Mouse (Mus musculus) liver, embryonic 15.5 days (tissue): ENCODE measurements around the gene Spred2. TPM values are rescaled to one million over a fixed set of nuclear protein-coding genes. Genes with fewer than 3 reads are reported as not detected.

ENCODE experiments used
- ATAC-seq: fragments of 200-750 bp; cut with Nextera tagmentation; 2 replicates; pipeline ENCODE4 v1.8.0; 2017; ENCODE audit warnings: moderate number of reproducible peaks, mild to moderate bottlenecking, moderate library complexity; ENCODE audit not compliant: insufficient read depth
- H3K27ac ChIP-seq: fragments of 300-500 bp; sonication (generic); replicated peaks from 2 replicates; pipeline ENCODE4 v1.5.1; 2015; ENCODE audit warnings: mild to moderate bottlenecking, inconsistent platforms
- H3K27me3 ChIP-seq: fragments of 300-500 bp; sonication (generic); 2 replicates; pipeline ENCODE4 v1.6.1; 2015; ENCODE audit warnings: mild to moderate bottlenecking, inconsistent platforms
- H3K36me3 ChIP-seq: fragments of 300-500 bp; sonication (generic); replicated peaks from 2 replicates; pipeline ENCODE4 v1.6.1; 2015; ENCODE audit warnings: moderate library complexity, mild to moderate bottlenecking, inconsistent platforms
- H3K4me1 ChIP-seq: fragments of 300-500 bp; sonication (generic); replicated peaks from 2 replicates; pipeline ENCODE4 v1.6.1; 2015; ENCODE audit warnings: inconsistent platforms
- H3K4me2 ChIP-seq: fragments of 300-500 bp; sonication (generic); 2 replicates; pipeline ENCODE4 v1.6.1; 2015; ENCODE audit warnings: moderate library complexity, mild to moderate bottlenecking, inconsistent platforms
- H3K4me3 ChIP-seq: fragments of 300-500 bp; sonication (generic); replicated peaks from 2 replicates; pipeline ENCODE4 v1.5.1; 2015; ENCODE audit warnings: mild to moderate bottlenecking, inconsistent platforms
- H3K9ac ChIP-seq: fragments of 300-500 bp; sonication (generic); 2 replicates; pipeline ENCODE4 v1.6.1; 2015; ENCODE audit warnings: moderate library complexity, mild to moderate bottlenecking, inconsistent platforms
- H3K9me3 ChIP-seq: fragments of 300-500 bp; sonication (generic); replicated peaks from 2 replicates; pipeline ENCODE4 v1.6.1; 2016; ENCODE audit warnings: inconsistent platforms
- WGBS: fragments of 180-500 bp; shearing (Covaris S2); methylation state at CpG from one replicate; pipeline ENCODE4 v1.1.7; 2015; ENCODE audit warnings: mixed read lengths; ENCODE audit not compliant: insufficient replicate concordance; 5-methylcytosine and 5-hydroxymethylcytosine counted together
- polyA plus RNA-seq: library from polyadenylated mRNA; unstranded; fragments of >200 nt; fragmentation: Nextera tagmentation; extraction: Ambion mirVana; gene quantifications from 2 replicates; pipeline ENCODE4 v1.2.1, GENCODE M21; 2015

The Spred2 gene
- polyA plus RNA-seq, 1 experiment from 2014 or later, result 1.5 TPM

DNA sequence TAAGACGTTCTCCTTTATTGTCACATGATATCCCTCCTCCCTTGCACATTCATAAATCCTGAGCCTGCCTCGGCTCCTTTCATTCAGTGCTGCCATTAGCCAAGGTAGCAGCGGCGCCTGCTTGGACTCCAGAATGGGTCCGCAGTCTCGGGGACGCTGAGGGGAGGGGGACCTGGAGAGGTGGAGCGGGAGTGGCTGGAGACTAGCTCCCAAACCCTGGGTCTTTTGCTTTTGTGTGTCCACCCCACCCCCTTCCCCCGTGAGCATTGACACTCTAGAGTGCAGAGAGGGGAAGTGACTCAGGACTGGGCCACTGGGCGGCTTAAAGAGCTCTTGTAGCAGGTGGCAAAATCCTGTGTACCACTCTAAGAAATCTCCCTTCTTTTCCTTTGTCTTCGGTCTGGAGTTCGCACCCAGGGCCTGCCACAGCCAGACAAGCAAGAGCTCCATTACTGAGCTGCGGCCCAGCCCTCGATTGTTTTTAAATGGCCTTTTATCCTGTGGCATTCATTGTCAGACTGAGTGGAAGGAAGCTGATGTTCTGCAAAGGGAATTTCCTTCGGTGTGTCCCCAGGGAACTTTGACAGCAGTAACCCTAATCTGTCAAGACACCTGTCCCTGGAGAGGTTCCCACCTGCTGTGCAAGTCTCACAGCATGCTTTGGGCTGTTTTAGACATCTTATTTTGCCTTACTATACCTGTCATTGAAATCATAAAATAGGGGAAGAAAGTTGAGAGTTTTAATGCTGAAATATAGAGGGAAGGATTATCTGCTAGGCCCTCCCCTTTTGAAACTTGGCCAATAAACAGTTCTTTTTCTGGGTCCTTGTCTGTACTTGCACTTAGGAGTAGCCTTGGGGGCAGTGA, 2.0 kb downstream of the Spred2 start:
- peak overlapping the region; percentile 81 for H3K4me3 ChIP-seq
- peak overlapping the region; percentile 77 for H3K9ac ChIP-seq
- H3K36me3 ChIP-seq, result no peaks in the 10 kb centered on the region
- no peaks in the 10 kb centered on the region for H3K27me3 ChIP-seq
- H3K4me2 ChIP-seq, result peak overlapping the region; percentile 92
- H3K9me3 ChIP-seq, result no peaks in the 10 kb centered on the region
- ATAC-seq, result no peak
- under 1% methylated on average over 15 of the region's 15 CpGs for WGBS
- peak overlapping the region; percentile 90; the same call in 1 of the 2 replicates for H3K27ac ChIP-seq
- H3K4me1 ChIP-seq, result peaks cover 56% of the 10 kb centered on the region

GRCm38 (mm10) chr11:19926843-19927120, 2.6 kb downstream of the Spred2 start:
- no peak overlapping the region for H3K4me3 ChIP-seq
- H3K4me2 ChIP-seq, result peak overlapping the region; percentile 92; the same call in 1 of the 2 replicates
- H3K4me1 ChIP-seq, result peaks cover 56% of the 10 kb centered on the region
- H3K36me3 ChIP-seq, result 0 out of 2 replicates have a peak, but pooled peaks cover 3% of the 10 kb centered on the region
- WGBS, result 55% methylated on average over 2 of the region's 2 CpGs
- no peaks in the 10 kb centered on the region for H3K27me3 ChIP-seq
- no peak overlapping the region for H3K27ac ChIP-seq
- ATAC-seq, result no peak
- H3K9me3 ChIP-seq, result no peaks in the 10 kb centered on the region
- no peak overlapping the region for H3K9ac ChIP-seq

DNA sequence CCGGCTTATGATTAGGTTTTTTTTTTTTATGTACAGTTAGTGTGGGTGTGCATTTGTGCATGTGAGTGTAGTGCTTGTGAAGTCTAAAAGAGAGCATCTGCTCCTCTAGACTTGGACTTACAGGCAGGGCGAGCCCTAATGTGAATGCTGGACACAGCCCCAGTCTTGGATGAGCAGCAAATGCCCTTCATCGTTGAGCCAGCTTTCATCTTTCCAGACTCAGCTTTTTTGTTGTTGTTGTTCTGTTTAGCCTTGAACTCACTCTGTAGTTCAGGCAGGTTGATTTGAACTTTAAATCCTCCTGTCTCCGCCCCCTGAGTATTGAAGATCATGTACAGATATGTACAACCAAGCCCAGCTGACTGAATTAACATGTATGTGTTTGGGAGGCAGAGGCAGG, 4.5 kb downstream of the Spred2 start:
- WGBS, result 70% methylated on average over 4 of the region's 4 CpGs
- Histone ChIP-seq H3K36me3 (0 out of 2 replicates have a peak, but pooled peaks cover 7% of the 10 kb centered on the region), H3K27me3 (no peaks in the 10 kb centered on the region), H3K9me3 (no peaks in the 10 kb centered on the region), H3K4me1 (peaks cover 53% of the 10 kb centered on the region), H3K4me3 (no peak overlapping the region), H3K27ac (no peak overlapping the region), H3K4me2 (no peak overlapping the region), H3K9ac (no peak overlapping the region)
- no peak for ATAC-seq

GRCm38 (mm10) chr11:19929087-19929865, 5.1 kb downstream of the Spred2 start:
- 54% methylated on average over 11 of the region's 11 CpGs for WGBS
- ATAC-seq, result no peak
- Histone ChIP-seq H3K4me3 (no peak overlapping the region), H3K27ac (no peak overlapping the region), H3K4me1 (peaks cover 48% of the 10 kb centered on the region), H3K36me3 (0 out of 2 replicates have a peak, but pooled peaks cover 7% of the 10 kb centered on the region), H3K9ac (no peak overlapping the region), H3K4me2 (no peak overlapping the region), H3K9me3 (no peaks in the 10 kb centered on the region), H3K27me3 (no peaks in the 10 kb centered on the region)

- H3K9me3 ChIP-seq, result no peaks in the 10 kb centered on the region
- H3K27me3 ChIP-seq, result no peaks in the 10 kb centered on the region
- H3K9ac ChIP-seq, result no peak overlapping the region
- 0 out of 2 replicates have a peak, but pooled peaks cover 7% of the 10 kb centered on the region for H3K36me3 ChIP-seq
- H3K4me2 ChIP-seq, result no peak overlapping the region
- no peak overlapping the region for H3K4me3 ChIP-seq
- ATAC-seq, result no peak
- H3K4me1 ChIP-seq, result peaks cover 28% of the 10 kb centered on the region
- H3K27ac ChIP-seq, result no peak overlapping the region
- WGBS, result 81% methylated on average over 9 of the region's 9 CpGs
Observed at GRCm38 (mm10) chr11:19931569-19932230, 7.5 kb downstream of the Spred2 start.

- no peak for ATAC-seq
- 87% methylated on average over 14 of the region's 14 CpGs for WGBS
Observed at GRCm38 (mm10) chr11:19932983-19933511, 8.9 kb downstream of the Spred2 start.

DNA sequence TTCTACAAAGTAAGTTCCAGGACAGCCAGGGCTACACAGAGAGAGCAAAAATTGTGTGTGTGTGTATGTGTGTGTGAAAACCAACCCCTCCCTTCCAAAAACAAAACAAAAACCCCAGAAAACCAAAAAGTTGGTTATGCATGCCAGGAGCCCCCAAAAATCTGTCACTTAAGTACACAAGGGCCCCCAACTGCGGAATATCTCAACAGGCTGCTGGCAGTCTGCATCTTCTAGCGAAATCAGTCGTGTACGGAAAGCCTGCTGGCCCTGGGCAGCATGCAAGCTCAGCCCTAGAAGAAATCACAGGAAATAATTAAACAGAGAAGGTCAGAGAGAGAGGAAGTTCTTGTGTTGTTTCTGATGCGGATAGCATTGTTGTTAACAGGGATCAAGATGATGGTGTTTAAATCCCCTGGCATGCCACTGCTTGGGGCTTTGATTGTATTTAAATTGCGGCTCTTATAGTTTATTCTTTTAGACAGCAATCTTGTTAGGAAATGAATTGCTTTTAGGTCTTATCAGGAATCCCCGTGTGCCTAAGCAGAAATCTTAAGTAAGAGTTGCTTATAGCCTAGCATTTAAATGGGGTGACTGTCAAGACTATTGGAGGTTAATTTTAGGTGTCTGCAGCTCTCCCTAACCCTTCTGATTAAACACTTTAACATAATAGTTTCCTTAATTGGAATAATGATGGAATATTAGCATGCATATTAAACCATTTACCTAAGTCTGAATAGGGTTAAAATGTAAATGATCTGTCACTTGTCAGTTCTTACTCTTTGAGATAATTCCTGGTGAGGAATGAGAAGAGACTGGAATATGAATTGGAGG, 11.6 kb downstream of the Spred2 start:
- no peaks in the 10 kb centered on the region for H3K27me3 ChIP-seq
- peaks cover 13% of the 10 kb centered on the region for H3K4me1 ChIP-seq
- no peak overlapping the region for H3K9ac ChIP-seq
- 0 out of 2 replicates have a peak, but pooled peaks cover 7% of the 10 kb centered on the region for H3K36me3 ChIP-seq
- no peak overlapping the region for H3K27ac ChIP-seq
- no peaks in the 10 kb centered on the region for H3K9me3 ChIP-seq
- no peak for ATAC-seq
- H3K4me2 ChIP-seq, result no peak overlapping the region
- no peak overlapping the region for H3K4me3 ChIP-seq
- WGBS, result 35% methylated on average over 7 of the region's 7 CpGs

More at GRCm38 (mm10) chr11:19932983-19933511, 8.9 kb downstream of the Spred2 start:
- no peaks in the 10 kb centered on the region for H3K27me3 ChIP-seq
- 0 out of 2 replicates have a peak, but pooled peaks cover 7% of the 10 kb centered on the region for H3K36me3 ChIP-seq
- H3K4me2 ChIP-seq, result no peak overlapping the region
- no peak overlapping the region for H3K4me3 ChIP-seq
- peaks cover 16% of the 10 kb centered on the region for H3K4me1 ChIP-seq
- no peaks in the 10 kb centered on the region for H3K9me3 ChIP-seq
- H3K27ac ChIP-seq, result no peak overlapping the region
- no peak overlapping the region for H3K9ac ChIP-seq

- no peak for ATAC-seq
- H3K36me3 ChIP-seq, result no peaks in the 10 kb centered on the region
- no peak overlapping the region for H3K4me3 ChIP-seq
- H3K9me3 ChIP-seq, result no peaks in the 10 kb centered on the region
- no peak overlapping the region for H3K27ac ChIP-seq
- peaks cover 13% of the 10 kb centered on the region for H3K4me1 ChIP-seq
- H3K9ac ChIP-seq, result no peak overlapping the region
- no peak overlapping the region for H3K4me2 ChIP-seq
- 78% methylated on average over 10 of the region's 10 CpGs for WGBS
- H3K27me3 ChIP-seq, result no peaks in the 10 kb centered on the region
Observed at GRCm38 (mm10) chr11:19938456-19939004, 14.4 kb downstream of the Spred2 start.

- peaks cover 13% of the 10 kb centered on the region for H3K4me1 ChIP-seq
- no peak overlapping the region for H3K4me3 ChIP-seq
- ATAC-seq, result no peak
- no peaks in the 10 kb centered on the region for H3K9me3 ChIP-seq
- H3K36me3 ChIP-seq, result no peaks in the 10 kb centered on the region
- H3K27me3 ChIP-seq, result no peaks in the 10 kb centered on the region
- H3K27ac ChIP-seq, result no peak overlapping the region
- WGBS, result 23% methylated on average over 5 of the region's 5 CpGs
- no peak overlapping the region for H3K9ac ChIP-seq
- H3K4me2 ChIP-seq, result no peak overlapping the region
Observed at GRCm38 (mm10) chr11:19939305-19939730, 15.1 kb downstream of the Spred2 start.

GRCm38 (mm10) chr11:19939831-19940230, 15.7 kb downstream of the Spred2 start:
- H3K36me3 ChIP-seq, result peaks cover 4% of the 10 kb centered on the region; the same call in 1 of the 2 replicates
- H3K27me3 ChIP-seq, result no peaks in the 10 kb centered on the region
- WGBS, result 72% methylated on average over 8 of the region's 8 CpGs
- no peak overlapping the region for H3K4me2 ChIP-seq
- ATAC-seq, result no peak
- peaks cover 13% of the 10 kb centered on the region for H3K4me1 ChIP-seq
- H3K4me3 ChIP-seq, result no peak overlapping the region
- H3K9me3 ChIP-seq, result no peaks in the 10 kb centered on the region
- no peak overlapping the region for H3K9ac ChIP-seq
- H3K27ac ChIP-seq, result no peak overlapping the region
